Mouse (Mus musculus) heart, embryonic 12.5 days (tissue): ENCODE results near the gene Scfd2. TPM values are rescaled to one million over a fixed set of nuclear protein-coding genes. Genes with fewer than 3 reads are reported as not detected.

ENCODE experiments used
- ATAC-seq: fragments of 200-750 bp; cut with Nextera tagmentation; 2 replicates; pipeline ENCODE4 v1.8.0; 2017; ENCODE audit warnings: moderate TSS enrichment, moderate library complexity; ENCODE audit not compliant: insufficient number of reproducible peaks, low FRiP score
- H3K27ac ChIP-seq: fragments of 300-500 bp; sonication (generic); 2 replicates; pipeline ENCODE4 v1.5.1; 2016; ENCODE audit warnings: mild to moderate bottlenecking, moderate library complexity; ENCODE audit not compliant: poor library complexity, severe bottlenecking
- H3K27me3 ChIP-seq: fragments of 300-500 bp; sonication (generic); replicated peaks from 2 replicates; pipeline ENCODE4 v1.6.1; 2016; ENCODE audit warnings: mild to moderate bottlenecking, moderate library complexity
- H3K36me3 ChIP-seq: fragments of 300-500 bp; sonication (generic); 2 replicates; pipeline ENCODE4 v1.6.1; 2016; ENCODE audit warnings: mild to moderate bottlenecking, moderate library complexity
- H3K4me1 ChIP-seq: fragments of 300-500 bp; sonication (generic); replicated peaks from 2 replicates; pipeline ENCODE4 v1.6.1; 2016; ENCODE audit warnings: mild to moderate bottlenecking
- H3K4me2 ChIP-seq: fragments of 300-500 bp; sonication (generic); 2 replicates; pipeline ENCODE4 v1.6.1; 2016; ENCODE audit warnings: mild to moderate bottlenecking, moderate library complexity
- H3K4me3 ChIP-seq: fragments of 300-500 bp; sonication (generic); 2 replicates; pipeline ENCODE4 v1.5.1; 2016; ENCODE audit warnings: mild to moderate bottlenecking
- H3K9ac ChIP-seq: fragments of 300-500 bp; sonication (generic); 2 replicates; pipeline ENCODE4 v1.6.1; 2016; ENCODE audit warnings: mild to moderate bottlenecking, moderate library complexity
- H3K9me3 ChIP-seq: fragments of 300-500 bp; sonication (generic); replicated peaks from 2 replicates; pipeline ENCODE4 v1.6.1; 2016; ENCODE audit warnings: mild to moderate bottlenecking, moderate library complexity
- WGBS: fragments of 180-500 bp; shearing (Covaris S2); methylation state at CpG from one replicate; pipeline ENCODE4 v1.1.7; 2016; 5-methylcytosine and 5-hydroxymethylcytosine counted together
- polyA plus RNA-seq: library from polyadenylated mRNA; unstranded; fragments of >200 nt; fragmentation: Nextera tagmentation; extraction: Ambion mirVana; gene quantifications from 2 replicates; pipeline ENCODE4 v1.2.1, GENCODE M21; 2016

The Scfd2 gene
- polyA plus RNA-seq, 1 experiment from 2014 or later: 13.6 TPM

DNA sequence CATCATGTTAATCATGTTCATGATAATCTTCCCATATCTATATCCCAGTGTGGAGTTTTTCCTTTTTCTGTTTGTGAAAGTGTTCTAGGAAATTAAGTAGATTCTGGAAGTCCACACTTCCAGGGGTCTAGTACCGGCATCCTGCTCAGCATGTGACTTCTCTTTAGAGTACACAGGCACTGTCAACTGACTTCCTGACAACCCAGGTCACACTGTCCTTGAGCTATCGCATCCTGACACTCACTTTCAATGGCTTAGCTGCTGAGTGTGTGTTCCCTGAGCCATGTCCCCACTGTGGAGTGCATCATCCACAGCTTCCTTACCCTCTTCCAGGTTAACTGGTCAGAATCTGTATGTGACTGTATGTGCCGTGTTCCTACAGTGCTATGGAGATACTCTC is 258.2 kb downstream of the Scfd2 start:
- H3K4me3 ChIP-seq: no peak overlapping the region
- ATAC-seq: 0 out of 2 replicates have a peak, but pooled peaks have one; percentile 51
- 37% methylated on average over 3 of the region's 3 CpGs for WGBS

DNA sequence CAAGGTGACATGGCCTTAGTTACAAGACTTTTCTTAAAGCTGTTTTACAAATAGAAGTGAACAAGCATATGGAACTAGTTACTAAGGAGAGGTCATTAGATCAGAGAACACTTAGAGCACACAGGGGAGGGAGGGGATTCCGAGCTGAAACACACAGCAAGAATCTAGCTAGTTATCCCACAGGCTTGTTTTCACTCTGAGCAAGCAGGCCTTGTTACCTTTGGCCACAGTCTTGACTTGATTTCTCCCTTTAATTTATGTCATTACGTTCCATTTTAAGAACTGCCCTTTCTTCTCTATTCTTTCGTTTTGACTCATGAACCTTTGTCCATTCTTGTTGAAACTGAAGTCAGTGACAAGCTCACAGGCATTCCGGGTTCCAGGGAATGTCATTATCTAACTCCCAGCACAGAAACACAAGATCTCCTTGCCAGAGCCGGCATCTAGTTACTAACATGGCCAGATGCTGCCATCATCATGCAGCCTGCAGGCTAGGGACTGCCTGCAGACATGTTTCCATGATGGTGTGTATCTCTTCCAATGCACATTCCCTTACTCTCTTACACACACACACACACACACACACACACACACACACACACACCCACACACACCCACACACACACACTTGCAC is 263.7 kb downstream of the Scfd2 start:
- no peak for ATAC-seq
- H3K36me3 ChIP-seq: no peaks in the 10 kb centered on the region
- no peak overlapping the region for H3K27ac ChIP-seq

More for the DNA sequence above, 258.2 kb downstream of the Scfd2 start:
- Histone ChIP-seq H3K36me3 (no peaks in the 10 kb centered on the region), H3K27ac (peak overlapping the region; percentile 13), H3K9me3 (no peaks in the 10 kb centered on the region), H3K4me1 (peaks cover 24% of the 10 kb centered on the region), H3K9ac (no peak overlapping the region), H3K4me2 (no peak overlapping the region), H3K27me3 (no peaks in the 10 kb centered on the region)

DNA sequence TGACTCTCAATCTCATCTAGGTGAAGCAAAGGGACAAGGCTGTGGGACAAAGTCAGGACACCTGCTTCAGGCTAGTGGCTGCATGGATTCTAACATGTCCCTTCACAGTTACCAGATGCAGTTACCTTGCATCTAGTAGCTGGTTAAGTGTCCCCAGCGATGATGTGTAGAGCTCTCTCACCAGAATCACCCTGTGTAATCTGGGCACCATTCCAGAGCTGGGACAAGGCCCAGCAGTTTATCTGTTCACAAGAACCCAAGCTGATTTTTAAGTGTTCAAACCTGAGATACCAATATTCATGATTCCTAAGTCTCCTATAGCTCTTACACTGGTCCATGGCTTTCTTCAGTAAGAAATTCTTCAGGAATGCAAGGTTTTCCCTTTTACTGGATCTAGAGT is 264.4 kb downstream of the Scfd2 start:
- Histone ChIP-seq H3K4me1 (peaks cover 43% of the 10 kb centered on the region), H3K27ac (no peak overlapping the region)
- WGBS: 48% methylated on average over 1 of the region's 1 CpGs

More for the DNA sequence above, 263.7 kb downstream of the Scfd2 start:
- H3K4me2 ChIP-seq: no peak overlapping the region
- H3K4me1 ChIP-seq: peaks cover 37% of the 10 kb centered on the region
- no peaks in the 10 kb centered on the region for H3K9me3 ChIP-seq
- no peak overlapping the region for H3K9ac ChIP-seq
- H3K27me3 ChIP-seq: no peaks in the 10 kb centered on the region
- H3K4me3 ChIP-seq: no peak overlapping the region
- WGBS: 42% methylated on average over 5 of the region's 5 CpGs

DNA sequence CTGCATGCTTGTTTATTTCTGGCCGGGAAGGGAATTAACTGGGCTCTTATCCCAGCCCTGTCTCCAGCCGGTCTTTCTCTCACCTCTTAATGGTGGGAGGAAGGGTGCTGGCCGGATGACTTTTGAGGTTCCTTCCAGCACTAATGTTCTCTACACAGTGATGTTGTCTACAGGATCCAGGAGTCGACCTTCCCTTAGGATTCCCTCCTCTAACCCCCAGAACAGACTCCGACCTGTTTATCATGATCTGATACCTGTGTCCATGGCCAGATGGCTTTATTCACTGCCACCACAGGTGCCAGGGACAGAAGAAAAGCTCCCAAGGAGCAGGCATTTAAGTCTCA is 265.1 kb downstream of the Scfd2 start:
- Histone ChIP-seq H3K4me3 (no peak overlapping the region), H3K27ac (no peak overlapping the region), H3K9me3 (no peaks in the 10 kb centered on the region), H3K36me3 (no peaks in the 10 kb centered on the region), H3K4me1 (peaks cover 50% of the 10 kb centered on the region), H3K9ac (no peak overlapping the region), H3K27me3 (no peaks in the 10 kb centered on the region), H3K4me2 (no peak overlapping the region)
- WGBS: 56% methylated on average over 5 of the region's 5 CpGs
- ATAC-seq: no peak

More for the DNA sequence above, 264.4 kb downstream of the Scfd2 start:
- Histone ChIP-seq H3K9ac (no peak overlapping the region), H3K4me2 (no peak overlapping the region), H3K27me3 (no peaks in the 10 kb centered on the region), H3K9me3 (no peaks in the 10 kb centered on the region), H3K4me3 (no peak overlapping the region), H3K36me3 (no peaks in the 10 kb centered on the region)
- no peak for ATAC-seq

DNA sequence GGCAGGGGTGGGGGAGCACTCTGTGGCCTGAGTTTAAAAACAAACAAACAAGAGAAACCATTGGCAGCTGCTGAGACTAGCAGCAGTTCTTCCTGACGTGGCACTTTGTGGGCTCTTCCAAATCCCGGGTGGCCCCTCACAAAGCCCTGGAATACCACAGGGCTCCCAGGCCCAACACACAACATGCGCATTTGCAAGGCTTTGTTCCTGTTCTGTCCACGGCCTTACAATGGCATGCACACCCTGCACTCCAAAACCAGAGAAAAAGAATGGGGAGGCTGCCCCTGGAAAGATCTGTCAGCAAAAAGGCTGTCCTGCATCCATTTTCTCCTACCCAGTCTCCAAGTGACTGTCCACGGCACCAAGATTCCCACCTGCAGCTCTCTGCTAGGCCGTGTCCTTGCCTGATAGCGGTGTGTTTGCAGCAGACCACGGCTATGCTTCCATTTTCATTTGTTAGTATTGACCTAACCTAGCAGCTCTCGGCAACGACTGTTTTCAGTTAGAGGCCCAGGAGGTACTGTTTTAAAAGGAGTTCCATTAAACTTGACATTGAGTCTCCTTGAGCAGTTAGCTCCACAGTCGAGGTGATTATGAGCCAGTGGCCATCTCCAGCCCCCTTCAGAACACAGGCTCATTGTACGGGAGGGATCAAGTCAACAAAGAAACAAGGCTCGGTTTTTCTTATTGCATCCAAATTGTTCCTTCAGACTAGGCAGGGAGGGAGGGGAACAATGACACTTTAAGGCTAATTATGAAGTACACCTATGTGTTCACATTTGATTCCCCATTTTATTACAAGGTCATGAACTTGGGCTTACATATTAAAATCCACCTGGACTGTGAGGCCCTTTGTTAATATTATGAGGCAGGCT is 265.7 kb downstream of the Scfd2 start:
- Histone ChIP-seq H3K36me3 (no peaks in the 10 kb centered on the region), H3K27ac (peak overlapping the region; percentile 30; the same call in 1 of the 2 replicates), H3K9me3 (no peaks in the 10 kb centered on the region), H3K4me2 (no peak overlapping the region), H3K4me3 (no peak overlapping the region), H3K27me3 (no peaks in the 10 kb centered on the region), H3K4me1 (peaks cover 56% of the 10 kb centered on the region), H3K9ac (no peak overlapping the region)
- WGBS: 56% methylated on average over 13 of the region's 13 CpGs
- no peak for ATAC-seq

DNA sequence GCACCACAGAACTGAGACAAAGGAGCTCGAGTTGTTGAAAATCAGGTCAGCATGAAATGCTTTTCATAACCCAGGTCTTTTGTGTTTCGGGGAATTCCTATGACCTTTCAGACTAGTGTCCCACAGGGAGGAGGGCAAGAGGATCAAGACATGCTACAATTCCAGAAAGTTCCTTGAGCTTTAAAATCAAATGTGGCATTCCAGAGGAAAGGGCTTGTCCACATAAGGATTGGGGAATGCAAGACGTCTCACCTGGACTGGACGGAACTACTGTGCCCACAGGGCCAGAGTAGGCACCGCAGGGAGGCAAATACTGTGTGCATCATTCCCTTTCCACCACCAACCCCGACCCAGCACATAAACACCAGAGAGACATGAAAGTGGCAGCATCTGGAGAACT is 266.4 kb downstream of the Scfd2 start:
- H3K4me2 ChIP-seq: no peak overlapping the region
- WGBS: 54% methylated on average over 6 of the region's 6 CpGs
- H3K4me3 ChIP-seq: no peak overlapping the region
- no peaks in the 10 kb centered on the region for H3K36me3 ChIP-seq
- no peaks in the 10 kb centered on the region for H3K27me3 ChIP-seq
- H3K9me3 ChIP-seq: no peaks in the 10 kb centered on the region
- H3K9ac ChIP-seq: no peak overlapping the region
- ATAC-seq: no peak
- H3K27ac ChIP-seq: peak overlapping the region; percentile 30; the same call in 1 of the 2 replicates
- H3K4me1 ChIP-seq: peaks cover 61% of the 10 kb centered on the region

DNA sequence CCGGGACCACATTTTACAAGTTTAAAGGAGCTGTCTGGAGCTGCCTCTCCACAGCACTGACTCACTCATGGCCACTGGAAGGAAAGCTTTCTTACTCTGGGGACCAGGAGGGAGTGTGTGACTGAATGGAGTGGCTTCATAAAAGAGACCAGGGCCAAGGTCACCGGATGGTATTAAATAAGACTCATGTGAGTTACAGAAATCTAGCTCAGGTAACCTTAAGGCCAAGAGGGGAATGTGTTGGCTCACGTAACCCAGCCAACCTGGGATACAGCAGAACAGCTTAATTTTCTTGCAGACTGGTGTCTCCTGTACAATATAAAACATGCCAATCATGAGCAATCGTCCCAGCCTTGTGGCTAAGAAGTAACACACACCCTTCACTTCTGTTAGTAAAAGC is 267.0 kb downstream of the Scfd2 start:
- whole genome bisulfite sequencing: 77% methylated on average over 4 of the region's 4 CpGs

DNA sequence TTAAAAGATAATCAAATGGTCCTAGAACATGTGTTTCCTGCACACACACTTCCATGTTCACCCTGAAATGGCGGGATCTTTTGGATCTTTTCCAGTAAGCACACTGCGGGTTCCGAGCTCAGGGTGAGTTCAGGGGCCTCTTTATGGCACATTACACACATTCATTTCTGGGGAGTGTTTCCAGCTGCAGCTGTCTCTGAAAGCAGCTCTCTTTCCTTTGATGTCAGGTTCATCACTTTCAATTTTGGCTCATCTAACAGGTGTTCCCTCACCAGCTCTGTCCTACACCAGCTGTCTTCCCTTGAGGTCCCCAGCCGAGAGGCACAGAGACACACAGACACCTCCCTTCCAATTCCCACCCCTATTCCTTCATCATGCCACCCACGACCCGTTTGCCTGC is 270.5 kb downstream of the Scfd2 start:
- no peak for ATAC-seq
- Histone ChIP-seq H3K27ac (peak overlapping the region; percentile 84), H3K4me1 (peaks cover 59% of the 10 kb centered on the region), H3K36me3 (no peaks in the 10 kb centered on the region), H3K4me2 (no peak overlapping the region), H3K4me3 (no peak overlapping the region), H3K27me3 (no peaks in the 10 kb centered on the region), H3K9ac (no peak overlapping the region), H3K9me3 (no peaks in the 10 kb centered on the region)
- WGBS: 57% methylated on average over 6 of the region's 6 CpGs

More for the DNA sequence above, 267.0 kb downstream of the Scfd2 start:
- H3K4me2 ChIP-seq: no peak overlapping the region
- H3K36me3 ChIP-seq: no peaks in the 10 kb centered on the region
- no peak overlapping the region for H3K9ac ChIP-seq
- ATAC-seq: no peak
- H3K27me3 ChIP-seq: no peaks in the 10 kb centered on the region
- H3K9me3 ChIP-seq: no peaks in the 10 kb centered on the region
- no peak overlapping the region for H3K4me3 ChIP-seq
- peaks cover 63% of the 10 kb centered on the region for H3K4me1 ChIP-seq
- H3K27ac ChIP-seq: no peak overlapping the region

DNA sequence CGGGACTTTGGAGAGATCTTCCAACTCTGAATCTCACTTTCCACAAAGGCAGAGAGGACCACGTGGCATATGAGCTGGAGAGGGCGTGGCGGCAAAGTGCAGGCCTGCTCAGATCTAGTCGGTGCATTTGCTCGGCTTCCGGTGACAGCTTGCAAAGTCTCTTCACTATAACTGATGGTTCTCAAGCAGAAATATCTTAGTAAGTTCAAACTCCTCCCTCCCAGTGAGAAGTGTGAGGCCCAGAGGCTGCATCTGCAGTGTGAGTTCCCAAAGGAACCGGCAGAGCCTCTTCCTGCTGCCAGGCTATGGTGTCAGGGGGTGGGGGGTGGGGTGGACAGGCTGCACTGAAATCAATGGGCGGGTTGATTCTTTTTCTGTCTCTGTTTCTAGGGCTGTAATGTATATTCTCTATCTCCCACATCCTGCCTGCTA is 271.2 kb downstream of the Scfd2 start:
- no peaks in the 10 kb centered on the region for H3K27me3 ChIP-seq
- H3K9ac ChIP-seq: peak overlapping the region; percentile 47; the same call in 1 of the 2 replicates
- 16% methylated on average over 9 of the region's 9 CpGs for WGBS
- peaks cover 55% of the 10 kb centered on the region for H3K4me1 ChIP-seq
- H3K4me2 ChIP-seq: peak overlapping the region; percentile 26; the same call in 1 of the 2 replicates
- ATAC-seq: peak; percentile 73
- peak overlapping the region; percentile 84 for H3K27ac ChIP-seq
- H3K9me3 ChIP-seq: no peaks in the 10 kb centered on the region
- H3K36me3 ChIP-seq: no peaks in the 10 kb centered on the region
- no peak overlapping the region for H3K4me3 ChIP-seq

DNA sequence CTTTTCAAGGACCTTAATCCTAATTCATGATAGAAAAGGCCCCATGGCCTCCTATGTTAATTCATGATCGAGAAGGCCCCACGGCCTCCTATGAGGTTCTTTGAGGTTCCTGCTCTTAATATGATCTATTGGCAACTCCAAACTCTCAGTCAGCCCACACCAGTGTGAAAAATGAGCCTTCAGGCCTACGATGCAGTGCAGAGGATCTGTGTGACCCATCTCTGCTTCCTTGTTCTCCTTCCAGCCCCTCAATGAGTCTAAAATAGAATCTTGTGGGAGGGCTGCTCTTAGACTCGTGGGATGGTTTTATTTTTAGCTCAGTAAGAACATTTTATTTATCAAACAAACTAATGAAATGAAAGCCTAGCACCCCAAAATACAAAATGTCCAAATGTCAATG is 274.9 kb downstream of the Scfd2 start:
- Histone ChIP-seq H3K36me3 (no peaks in the 10 kb centered on the region), H3K4me1 (peaks cover 64% of the 10 kb centered on the region), H3K9ac (no peak overlapping the region), H3K4me2 (no peak overlapping the region), H3K27ac (peak overlapping the region; percentile 85), H3K27me3 (no peaks in the 10 kb centered on the region), H3K9me3 (no peaks in the 10 kb centered on the region), H3K4me3 (no peak overlapping the region)
- ATAC-seq: no peak
- 43% methylated on average over 4 of the region's 4 CpGs for WGBS

DNA sequence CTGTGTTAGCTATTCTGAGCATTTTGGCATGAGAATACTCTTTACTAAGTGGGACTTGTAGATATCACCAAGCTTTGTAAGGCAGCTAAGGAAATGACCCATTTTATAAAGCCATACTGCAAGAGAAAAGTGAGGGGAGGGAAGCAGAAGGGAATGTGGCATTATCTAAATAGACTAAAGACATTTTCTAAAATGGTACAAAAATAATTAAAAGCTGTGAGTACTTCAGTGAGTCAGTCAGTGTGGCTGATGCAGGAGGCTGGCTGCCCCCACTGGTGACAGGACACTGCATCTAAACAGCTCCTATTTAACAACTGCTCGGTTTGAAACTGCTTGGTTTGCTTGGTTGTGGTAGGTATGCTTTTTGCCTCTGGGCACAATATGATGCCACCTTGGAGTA is 276.6 kb downstream of the Scfd2 start:
- ATAC-seq: no peak
- no peak overlapping the region for H3K4me3 ChIP-seq
- WGBS: 76% methylated on average over 1 of the region's 1 CpGs
- no peaks in the 10 kb centered on the region for H3K27me3 ChIP-seq
- peaks cover 64% of the 10 kb centered on the region for H3K4me1 ChIP-seq
- no peak overlapping the region for H3K27ac ChIP-seq
- no peaks in the 10 kb centered on the region for H3K36me3 ChIP-seq
- no peak overlapping the region for H3K4me2 ChIP-seq
- no peaks in the 10 kb centered on the region for H3K9me3 ChIP-seq
- H3K9ac ChIP-seq: no peak overlapping the region
